Mouse (Mus musculus): ENCODE measurements around the gene Lpar2.

- TF ChIP-seq CTCF (IDR thresholded peaks at IDR 0.05; ENCODE audit: borderline replicate concordance, insufficient read depth, low read depth, low read length) = peak; percentile 79
- TF ChIP-seq POLR2A (IDR thresholded peaks at IDR 0.05; ENCODE audit: borderline replicate concordance, insufficient read depth, low read length) = no peak
Measured at GRCm38 (mm10) chr8:69874155-69874554, 51.9 kb downstream of the Lpar2 start.

Data from cerebellum, adult 2 months (tissue).